In the genomic region with DNA sequence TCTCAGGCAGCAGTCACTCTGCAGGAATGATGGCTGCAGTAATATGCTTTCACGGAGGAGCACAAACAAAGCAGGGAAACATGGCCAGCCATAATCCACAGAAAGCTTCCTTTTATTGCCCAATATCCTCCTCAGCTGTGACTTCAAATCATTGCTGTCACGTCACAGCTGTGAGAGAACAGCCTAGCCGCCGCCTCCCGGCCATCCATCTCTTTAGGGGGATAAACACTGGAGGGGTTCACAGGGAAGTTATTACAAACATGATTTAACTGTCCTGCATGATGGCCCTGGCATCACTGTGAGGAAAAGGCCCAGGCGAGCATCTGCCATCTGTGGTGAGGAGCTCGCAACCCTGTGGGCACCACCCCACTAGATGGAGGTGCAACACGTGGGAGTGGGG, we compare ENCODE assay signal across 27 mouse cellular contexts. TPM values are rescaled to one million over a fixed set of nuclear protein-coding genes. Genes with fewer than 3 reads are reported as not detected.
A peak's percentile ranks its signal among the peaks of the same experiment; 100 is the strongest.
DNase-seq lines count a peak whose midpoint lies in the region; ATAC-seq and TF ChIP-seq lines count a peak whose summit lies in the region.
"Had no signal": no experiment of that assay in that cellular context is flagged by ENCODE, and none has a peak within 500 bp of the region (broad histone marks: within the 10 kb centered on the region; RNA-seq: fewer than 3 reads in every experiment).

No protein-coding gene starts in this region.

- peak overlapping the region; percentile 74 for H3K27ac ChIP-seq in neural tube, embryonic 13.5 days (replicated peaks)
- no peak overlapping the region for H3K27ac ChIP-seq in limb, embryonic 12.5 days
- H3K27ac ChIP-seq in stomach, postnatal 0 days (replicated peaks): no peak overlapping the region
- H3K27ac ChIP-seq: forebrain, embryonic 10.5 days; forebrain, embryonic 13.5 days; hindbrain, embryonic 12.5 days had no signal

- ATAC-seq in neural tube, embryonic 13.5 days (ENCODE audit: low read depth): 0 out of 2 replicates have a peak, but pooled peaks have one; percentile 7
- ATAC-seq in limb, embryonic 12.5 days (ENCODE audit: insufficient number of reproducible peaks, insufficient read depth, low FRiP score, low TSS enrichment, low read depth): no peak
- ATAC-seq in stomach, postnatal 0 days (ENCODE audit: low FRiP score, low TSS enrichment): peak; percentile 42; the same call in 1 of the 2 replicates
- ATAC-seq in activated CD4-positive, CD25-positive, alpha-beta regulatory T cell, adult 4 months: no peak
- ATAC-seq: CD4-positive, CD25-positive, alpha-beta regulatory T cell, adult 4 months; forebrain, embryonic 13.5 days; forebrain, embryonic 16.5 days had no signal

- DNase-seq in kidney, postnatal 10 days: peak; percentile 16
- no peak for DNase-seq in kidney, adult 11 months
- DNase-seq in neural tube, embryonic 10.5 days (ENCODE audit: extremely low spot score, low spot score): no peak
- DNase-seq in stomach, postnatal 0 days (ENCODE audit: low spot score): no peak
- no peak for DNase-seq in layer of hippocampus, adult 9-10 months (ENCODE audit: low spot score)
- DNase-seq: adrenal gland, adult 8-10 months; adrenal gland, postnatal 25 days; cerebellum, adult 18-20 months; cerebellum, adult 9-10 months; cerebellum, postnatal 14 days; gastrocnemius, postnatal 10 days; gastrocnemius, postnatal 36 days had no signal

- no peaks in the 10 kb centered on the region for H3K36me3 ChIP-seq in neural tube, embryonic 13.5 days
- no peaks in the 10 kb centered on the region for H3K36me3 ChIP-seq in limb, embryonic 12.5 days
- H3K36me3 ChIP-seq in stomach, postnatal 0 days (ENCODE audit: control insufficient read depth, insufficient read depth, low read length): no peaks in the 10 kb centered on the region
- H3K36me3 ChIP-seq: forebrain, embryonic 10.5 days; hindbrain, embryonic 12.5 days had no signal

- no peak overlapping the region for H3K4me2 ChIP-seq in neural tube, embryonic 13.5 days
- H3K4me2 ChIP-seq in limb, embryonic 12.5 days: no peak overlapping the region
- H3K4me2 ChIP-seq in stomach, postnatal 0 days (replicated peaks; ENCODE audit: low read depth): no peak overlapping the region
- H3K4me2 ChIP-seq: forebrain, embryonic 13.5 days; heart, embryonic 11.5 days; hindbrain, embryonic 12.5 days had no signal

- no peak overlapping the region for H3K9ac ChIP-seq in neural tube, embryonic 13.5 days
- 0 out of 2 replicates have a peak overlapping the region, but pooled peaks have one; percentile 18 for H3K9ac ChIP-seq in limb, embryonic 12.5 days (replicated peaks)
- no peak overlapping the region for H3K9ac ChIP-seq in stomach, postnatal 0 days (ENCODE audit: low read length)
- H3K9ac ChIP-seq: forebrain, embryonic 13.5 days; hindbrain, embryonic 12.5 days had no signal

- 0 out of 2 replicates have a peak, but pooled peaks cover 5% of the 10 kb centered on the region for H3K27me3 ChIP-seq in neural tube, embryonic 13.5 days
- peaks cover 22% of the 10 kb centered on the region for H3K27me3 ChIP-seq in limb, embryonic 12.5 days
- no peaks in the 10 kb centered on the region for H3K27me3 ChIP-seq in stomach, postnatal 0 days (ENCODE audit: control insufficient read depth, insufficient read depth, low read length)
- H3K27me3 ChIP-seq: forebrain, embryonic 13.5 days had no signal

- 27% methylated on average over 8 of the region's 8 CpGs for WGBS in neural tube, embryonic 13.5 days
- WGBS in limb, embryonic 12.5 days: 48% methylated on average over 8 of the region's 8 CpGs
- WGBS in stomach, postnatal 0 days: 37% methylated on average over 8 of the region's 8 CpGs

- H3K4me3 ChIP-seq in neural tube, embryonic 13.5 days: no peak overlapping the region
- H3K4me3 ChIP-seq in limb, embryonic 12.5 days (replicated peaks): no peak overlapping the region
- no peak overlapping the region for H3K4me3 ChIP-seq in stomach, postnatal 0 days (ENCODE audit: low read depth, low read length)
- H3K4me3 ChIP-seq: forebrain, embryonic 10.5 days; forebrain, embryonic 13.5 days; hindbrain, embryonic 12.5 days had no signal

- no peak for TF ChIP-seq CTCF in stomach, postnatal 0 days (IDR thresholded peaks at IDR 0.05; ENCODE audit: low read depth)

- H3K4me1 ChIP-seq in neural tube, embryonic 13.5 days (replicated peaks): peaks cover 45% of the 10 kb centered on the region
- H3K4me1 ChIP-seq in limb, embryonic 12.5 days (replicated peaks): peaks cover 61% of the 10 kb centered on the region
- no peaks in the 10 kb centered on the region for H3K4me1 ChIP-seq in stomach, postnatal 0 days (replicated peaks; ENCODE audit: control insufficient read depth, insufficient read depth)
- H3K4me1 ChIP-seq: forebrain, embryonic 13.5 days had no signal

- TF ChIP-seq EP300 in stomach, postnatal 0 days (optimal IDR thresholded peaks at IDR 0.05): no peak

- H3K9me3 ChIP-seq in neural tube, embryonic 13.5 days: no peaks in the 10 kb centered on the region
- no peaks in the 10 kb centered on the region for H3K9me3 ChIP-seq in limb, embryonic 12.5 days
- H3K9me3 ChIP-seq in stomach, postnatal 0 days (ENCODE audit: control insufficient read depth, low read length): no peaks in the 10 kb centered on the region
- H3K9me3 ChIP-seq: forebrain, embryonic 10.5 days; forebrain, embryonic 13.5 days; hindbrain, embryonic 12.5 days had no signal

RNA-seq across cellular contexts. Expression of gene Gm45213, which starts 6.6 kb away (rescaled TPM):
- not detected in 2 replicates for polyA plus RNA-seq in neural tube, embryonic 13.5 days (2015; fragmentation: Nextera tagmentation; extraction: Ambion mirVana)
- polyA plus RNA-seq in limb, embryonic 12.5 days (2016; fragmentation: Nextera tagmentation; extraction: Ambion mirVana): not detected in 2 replicates
- not detected in 2 replicates for polyA plus RNA-seq in stomach, postnatal 0 days (2015; fragmentation: Nextera tagmentation; extraction: Ambion mirVana)
- not detected for polyA plus RNA-seq in activated CD4-positive, CD25-positive, alpha-beta regulatory T cell, adult 4 months (2017; shearing (Covaris generic))
- polyA plus RNA-seq: brain, embryonic 14.5 days; C2C12; CD4-positive, CD25-positive, alpha-beta regulatory T cell, adult 4 months; embryonic facial prominence, embryonic 11.5 days; embryonic facial prominence, embryonic 14.5 days; forebrain, embryonic 10.5 days; forebrain, embryonic 13.5 days; forebrain, embryonic 16.5 days; heart, embryonic 11.5 days; heart, embryonic 14.5 days; heart, postnatal 0 days; hindbrain, embryonic 12.5 days had no signal

RNA-seq across cellular contexts. Expression of gene Snrpa1, which starts 22.0 kb away (rescaled TPM):
- 128 and 129 TPM in 2 replicates for polyA plus RNA-seq in neural tube, embryonic 13.5 days (2015; fragmentation: Nextera tagmentation; extraction: Ambion mirVana)
- 247 and 252 TPM in 2 replicates for polyA plus RNA-seq in limb, embryonic 12.5 days (2016; fragmentation: Nextera tagmentation; extraction: Ambion mirVana)
- polyA plus RNA-seq in stomach, postnatal 0 days (2015; fragmentation: Nextera tagmentation; extraction: Ambion mirVana): 65.0 and 69.6 TPM in 2 replicates
- polyA plus RNA-seq in activated CD4-positive, CD25-positive, alpha-beta regulatory T cell, adult 4 months (2017; shearing (Covaris generic)): 100 to 1,000 TPM; 133 to 154 TPM

RNA-seq across cellular contexts. Expression of gene Selenos, which starts 42.6 kb away (rescaled TPM):
- 97.2 and 105 TPM in 2 replicates for polyA plus RNA-seq in neural tube, embryonic 13.5 days (2015; fragmentation: Nextera tagmentation; extraction: Ambion mirVana)
- 87.0 and 88.9 TPM in 2 replicates for polyA plus RNA-seq in limb, embryonic 12.5 days (2016; fragmentation: Nextera tagmentation; extraction: Ambion mirVana)
- polyA plus RNA-seq in stomach, postnatal 0 days (2015; fragmentation: Nextera tagmentation; extraction: Ambion mirVana): 143 TPM in 2 replicates
- polyA plus RNA-seq in activated CD4-positive, CD25-positive, alpha-beta regulatory T cell, adult 4 months (2017; shearing (Covaris generic)): 100 to 1,000 TPM; 188 to 201 TPM

Comparison
In these comparisons a context has a peak if more than half of its experiments do, and no peak if none do; other contexts are left out.
1. ATAC-seq: peak in neural tube, embryonic 13.5 days (single experiment) and stomach, postnatal 0 days (single experiment); none in limb, embryonic 12.5 days (single experiment) and activated CD4-positive, CD25-positive, alpha-beta regulatory T cell, adult 4 months (single experiment).